Mouse (Mus musculus) left cerebral cortex, postnatal 4 days (tissue): Measurements from ENCODE around the gene Tmprss7. TPM values are rescaled to one million over a fixed set of nuclear protein-coding genes. Genes with fewer than 3 reads are reported as not detected.

ENCODE experiments used
- DNase-seq: peaks from one replicate; pipeline ENCODE4 v3.0.0-alpha.2; 2022
- intact Hi-C: fragments of 180-260 bp; cut with DNase I; formaldehyde crosslinking; loops from one replicate; pipeline ENCODE4 v1.15.1; 2025
- total RNA-seq, 2 experiments: library from RNA; stranded (reverse); gene quantifications; 2 replicates each; pipeline ENCODE4 v1.2.3; 2021

Tmprss7 gene
- 1 to 10 TPM; 3.5 to 3.7 TPM for total RNA-seq

GRCm38 (mm10) chr16:45693558-45693957 lies at the start of gene Tmprss7:
Tmprss7 (minus strand) TSS chr16:45693658.
- DNase-seq: no peak
- intact Hi-C loops: no loop called here

DNA sequence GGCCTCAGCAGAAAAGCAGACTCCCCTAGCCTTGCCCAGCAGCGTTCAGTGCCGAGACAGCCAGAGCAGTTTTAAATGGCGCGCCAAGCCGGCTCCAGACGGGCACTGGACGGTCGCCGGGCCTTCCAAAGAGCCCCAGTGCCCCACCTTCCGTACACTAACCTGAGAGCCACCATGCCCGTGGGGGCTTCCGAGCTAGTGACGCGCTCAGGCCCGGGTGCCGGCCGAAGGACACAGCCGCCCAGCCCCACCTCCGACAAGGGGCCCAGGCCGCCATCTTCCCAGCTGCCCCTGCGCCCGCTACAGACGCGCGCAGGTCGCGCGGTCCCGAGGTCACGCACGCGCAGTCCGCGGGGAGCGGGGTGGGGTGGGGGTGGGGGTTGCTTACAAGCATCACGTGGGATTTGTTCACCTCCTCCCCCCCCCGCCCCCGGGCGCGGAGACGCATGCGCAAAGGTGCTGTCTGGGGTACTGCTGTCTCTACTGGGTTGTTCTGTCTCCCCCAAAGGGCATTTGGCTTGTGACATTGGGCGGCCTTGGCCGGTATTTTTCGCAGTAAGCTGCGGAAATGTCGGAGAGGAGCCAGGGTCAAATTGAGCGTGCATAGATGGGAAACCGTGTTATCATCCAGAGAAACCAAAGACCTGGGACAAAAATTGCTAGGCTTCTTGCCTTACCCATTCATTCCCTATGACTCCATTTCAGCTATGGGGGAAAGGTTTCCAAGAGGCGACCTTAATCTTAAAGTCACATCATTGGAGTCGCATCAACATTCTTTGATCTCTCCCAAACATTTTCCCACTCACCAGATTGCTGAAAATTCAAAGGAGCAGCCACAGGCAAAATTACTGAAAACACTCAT lies 49.4 kb upstream of the Tmprss7 start, which contains the start of gene Abhd10:
Gene Abhd10 (minus strand): TSS at position 341 of the 862 bp plus-strand sequence.
- intact Hi-C loops: no loop called here
- DNase-seq: peak; percentile 100

- no peak for DNase-seq
- intact Hi-C loops: no loop called here
Observed at GRCm38 (mm10) chr16:45737880-45738279, 44.4 kb upstream of the Tmprss7 start.

- intact Hi-C loops: no loop called here
- no peak for DNase-seq
Observed at GRCm38 (mm10) chr16:45736724-45737123, 43.3 kb upstream of the Tmprss7 start.

- intact Hi-C loops: no loop called here
- DNase-seq: no peak
Observed at GRCm38 (mm10) chr16:45729163-45729562, 35.7 kb upstream of the Tmprss7 start.

- intact Hi-C loops: no loop called here
Observed at GRCm38 (mm10) chr16:45724742-45725102, 31.3 kb upstream of the Tmprss7 start.

DNA sequence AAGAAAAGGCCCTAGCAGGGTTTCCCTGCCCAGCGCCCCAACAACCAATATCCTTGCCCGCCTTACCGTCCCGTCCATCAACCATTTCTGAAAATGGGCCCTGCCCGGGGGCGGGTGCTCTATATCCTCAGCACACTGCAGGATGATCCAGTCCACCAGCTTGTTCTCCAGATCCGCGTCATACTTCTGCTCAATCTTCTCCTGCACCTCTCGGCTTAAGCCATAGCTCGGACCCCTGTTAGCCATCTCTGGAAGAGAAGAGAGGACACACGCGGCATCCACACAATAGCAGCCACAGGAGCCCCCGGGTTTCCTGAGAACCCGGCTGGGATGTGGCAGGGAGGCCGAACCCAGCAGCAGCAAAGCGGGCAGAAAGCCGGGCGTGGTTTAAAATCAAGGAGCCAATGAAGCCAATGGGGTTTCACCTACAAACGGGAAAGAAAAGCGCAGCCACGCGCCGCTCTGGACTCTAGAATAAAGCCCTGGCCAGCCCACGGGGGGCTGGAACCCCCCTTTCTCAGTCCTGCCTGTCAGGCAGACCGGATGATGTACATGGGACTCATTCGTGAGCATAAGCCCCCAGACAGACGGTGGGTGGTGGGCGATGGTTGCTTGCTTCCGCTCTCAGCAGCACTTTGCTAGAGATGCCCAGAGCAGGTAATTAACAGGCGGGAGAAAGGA lies 30.7 kb upstream of the Tmprss7 start, which contains the start of gene Tagln3:
Gene Tagln3 (minus strand): TSS at position 548 of the 681 bp plus-strand sequence.
- intact Hi-C loops: no loop called here
- peak; percentile 79 for DNase-seq

More at GRCm38 (mm10) chr16:45724742-45725102, 31.3 kb upstream of the Tmprss7 start:
- peak; percentile 74 for DNase-seq

DNA sequence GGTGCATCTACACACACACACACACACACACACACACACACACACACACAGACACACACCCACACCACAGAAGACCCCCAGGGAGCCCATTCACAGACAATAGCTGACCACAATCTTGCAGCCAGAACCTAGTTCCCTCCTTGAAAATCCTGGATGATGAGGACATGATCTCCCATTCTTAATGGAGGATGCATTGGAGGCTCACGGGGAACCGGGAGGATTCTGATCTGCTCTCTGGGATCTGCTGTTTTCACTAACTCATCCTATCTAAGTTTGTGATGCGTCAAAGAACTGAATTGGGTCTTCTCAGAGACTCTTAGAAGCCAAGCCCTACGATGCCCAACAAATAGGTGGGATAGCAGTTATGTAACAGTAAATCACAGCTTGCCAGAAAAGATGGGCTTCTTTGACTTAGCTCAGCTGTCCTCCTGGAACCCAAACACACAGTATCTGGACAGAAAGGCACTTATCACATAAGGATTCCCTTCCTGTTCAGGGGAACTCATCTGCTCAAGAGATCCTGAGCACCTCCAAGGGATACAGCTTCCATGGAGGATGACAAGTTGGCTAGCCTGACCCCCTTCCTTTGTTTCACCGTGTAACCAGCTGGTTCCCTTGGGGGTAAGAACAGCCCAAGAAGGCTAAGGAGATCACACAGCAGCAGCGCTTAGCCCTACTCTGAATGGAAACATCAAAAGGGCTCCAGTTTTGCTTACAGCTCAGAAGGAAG lies 29.9 kb upstream of the Tmprss7 start:
- intact Hi-C loops: no loop called here
- DNase-seq: peak; percentile 31

GRCm38 (mm10) chr16:45722460-45722951 lies 29.0 kb upstream of the Tmprss7 start:
- peak; percentile 34 for DNase-seq
- intact Hi-C loops: no loop called here

GRCm38 (mm10) chr16:45720022-45720630 lies 26.7 kb upstream of the Tmprss7 start:
- intact Hi-C loops: no loop called here
- DNase-seq: no peak

- intact Hi-C loops: no loop called here
- DNase-seq: no peak
Observed at GRCm38 (mm10) chr16:45718296-45718695, 24.8 kb upstream of the Tmprss7 start.

DNA sequence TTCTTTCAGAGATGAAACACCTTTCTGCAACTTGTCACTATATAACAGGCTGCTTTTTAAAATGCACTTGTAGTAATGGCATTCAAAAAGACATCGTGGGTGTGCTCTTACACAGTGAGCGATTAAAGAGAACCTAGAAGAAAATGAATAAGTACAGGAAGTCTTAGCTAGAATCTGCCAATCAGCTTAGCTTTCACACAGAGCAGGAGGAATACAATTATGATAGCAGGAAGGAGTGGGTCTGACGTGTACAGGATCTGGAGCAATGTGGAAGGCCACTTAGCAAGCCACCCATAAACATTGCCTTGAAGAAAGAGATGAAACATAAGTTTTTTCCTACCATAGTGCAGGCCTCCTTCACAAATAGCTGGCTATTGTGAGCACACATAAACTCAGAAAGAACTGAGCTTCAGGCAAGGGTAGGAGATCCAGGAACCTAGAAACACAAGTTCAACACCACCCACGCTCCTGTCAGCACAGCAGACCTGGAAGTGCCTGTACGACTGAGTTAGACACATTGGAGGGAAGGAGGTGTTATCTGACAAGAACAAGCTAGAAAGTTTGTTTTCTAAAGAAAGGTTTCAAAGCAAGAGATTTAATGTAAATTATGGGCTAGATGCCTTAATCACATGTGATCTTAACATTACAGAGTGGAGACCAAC lies 21.2 kb upstream of the Tmprss7 start:
- DNase-seq: no peak
- intact Hi-C loops: no loop called here

GRCm38 (mm10) chr16:45713878-45714277 lies 20.4 kb upstream of the Tmprss7 start:
- intact Hi-C loops: no loop called here

GRCm38 (mm10) chr16:45713261-45713660 lies 19.8 kb upstream of the Tmprss7 start:
- DNase-seq: no peak
- intact Hi-C loops: no loop called here

More at GRCm38 (mm10) chr16:45713878-45714277, 20.4 kb upstream of the Tmprss7 start:
- DNase-seq: no peak

- DNase-seq: no peak
- intact Hi-C loops: no loop called here
Observed at GRCm38 (mm10) chr16:45711263-45711662, 17.8 kb upstream of the Tmprss7 start.

- intact Hi-C loops: no loop called here
Observed at GRCm38 (mm10) chr16:45699301-45699700, 5.8 kb upstream of the Tmprss7 start.

GRCm38 (mm10) chr16:45697996-45698395 lies 4.5 kb upstream of the Tmprss7 start:
- intact Hi-C loops: no loop called here
- no peak for DNase-seq

More at GRCm38 (mm10) chr16:45699301-45699700, 5.8 kb upstream of the Tmprss7 start:
- DNase-seq: no peak

GRCm38 (mm10) chr16:45695445-45696160 lies 2.1 kb upstream of the Tmprss7 start:
- peak; percentile 50 for DNase-seq
- intact Hi-C loops: no loop called here

DNA sequence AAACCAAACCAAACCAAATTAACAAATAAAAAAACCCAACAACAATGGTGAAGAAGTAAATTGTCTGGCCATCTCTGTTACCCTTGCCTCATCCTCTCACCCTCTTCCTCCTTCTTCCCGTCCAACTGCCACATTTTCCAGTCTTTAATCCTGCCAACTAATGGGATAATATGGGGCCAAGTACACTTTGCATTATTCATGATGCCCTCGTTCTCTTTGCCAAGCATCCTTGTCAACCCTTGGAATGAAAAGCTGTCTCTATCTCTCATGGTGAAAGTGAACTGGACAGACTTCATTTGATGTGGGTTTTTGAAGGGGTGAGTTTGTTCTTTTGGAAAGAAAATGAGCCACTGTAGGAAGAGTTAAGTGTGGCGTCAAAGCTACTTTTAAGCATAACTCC lies 607 bp downstream of the Tmprss7 start:
- intact Hi-C loops: no loop called here
- no peak for DNase-seq
